Mouse (Mus musculus) megakaryocyte, embryonic 14.5 days (primary cell): ENCODE measurements at regions not wholly inside any gene's neighbourhood (a gene's known extent, or its start where the extent isn't known, plus 50 kb on each side); places are given as distances from the start of the nearest gene placed in this dataset.

Experiments used
- FLI1 ChIP-seq: IDR thresholded peaks from 2 replicates; pipeline ENCODE4 v1.6.1; 2012; ENCODE audit warnings: low read length, inconsistent platforms, mixed read lengths
- GATA1 ChIP-seq: IDR thresholded peaks from 3 replicates; pipeline ENCODE4 v1.6.1; 2012; ENCODE audit warnings: mixed read lengths, low read length, inconsistent platforms, borderline replicate concordance

- TF ChIP-seq GATA1: no peak
- no peak for TF ChIP-seq FLI1
These were observed 88.1 kb downstream of the Phlda1 start for GRCm38 (mm10) chr10:111594171-111594570.
